Mouse (Mus musculus): ENCODE data around the gene Fxr2. TPM values are rescaled to one million over a fixed set of nuclear protein-coding genes. Genes with fewer than 3 reads are reported as not detected.
A peak's percentile ranks its signal among the peaks of the same experiment; 100 is the strongest.

Fxr2 gene
- polyA plus RNA-seq, 1 experiment from 2014 or later = 27.1 TPM

MicroRNAs within 50 kb of the gene (microRNA counts, 519-probe panel; counts per million panel counts)
- microRNA mmu-miR-1934 (not detected), microRNA mmu-miR-467f (3,497 counts per million, percentile 82 among the panel's probes with 10 or more counts)

Small RNAs within 50 kb of the gene (microRNA-seq; reads per million reads assigned to microRNA genes)
- gene Mir1934 (2.7 reads per million, percentile 6 among the genes with 10 or more reads in this experiment), gene Mir467f (not detected)

Other genes with a start within 250 kb of the Fxr2 start
- 143 and 144 TPM in 2 replicates for gene Naa38, start 237.5 kb upstream of the Fxr2 start, polyA plus RNA-seq (2015; fragmentation: Nextera tagmentation; extraction: Ambion mirVana)
- gene Cyb5d1, start 237.4 kb upstream of the Fxr2 start, polyA plus RNA-seq (2015; fragmentation: Nextera tagmentation; extraction: Ambion mirVana) = 30.2 and 36.6 TPM in 2 replicates
- gene Tmem88, start 234.8 kb upstream of the Fxr2 start, polyA plus RNA-seq (2015; fragmentation: Nextera tagmentation; extraction: Ambion mirVana) = 18.8 and 20.4 TPM in 2 replicates
- 30.8 and 32.0 TPM in 2 replicates for gene Kdm6b, start 219.3 kb upstream of the Fxr2 start, polyA plus RNA-seq (2015; fragmentation: Nextera tagmentation; extraction: Ambion mirVana)
- gene Dnah2, start 83.9 kb upstream of the Fxr2 start, polyA plus RNA-seq (2015; fragmentation: Nextera tagmentation; extraction: Ambion mirVana) = 2.0 and 3.0 TPM in 2 replicates
- 27.9 and 33.2 TPM in 2 replicates for gene Efnb3, start 72.8 kb upstream of the Fxr2 start, polyA plus RNA-seq (2015; fragmentation: Nextera tagmentation; extraction: Ambion mirVana)
- gene Wrap53, start 52.7 kb upstream of the Fxr2 start, polyA plus RNA-seq (2015; fragmentation: Nextera tagmentation; extraction: Ambion mirVana) = 23.6 and 24.8 TPM in 2 replicates
- 132 and 134 TPM in 2 replicates for gene Trp53, start 52.6 kb upstream of the Fxr2 start, polyA plus RNA-seq (2015; fragmentation: Nextera tagmentation; extraction: Ambion mirVana)
- gene Atp1b2, start 27.0 kb upstream of the Fxr2 start, polyA plus RNA-seq (2015; fragmentation: Nextera tagmentation; extraction: Ambion mirVana) = 8.2 and 10.5 TPM in 2 replicates
- not detected in 2 replicates for gene Shbg, start 15.1 kb upstream of the Fxr2 start, polyA plus RNA-seq (2015; fragmentation: Nextera tagmentation; extraction: Ambion mirVana)
- 15.7 and 16.2 TPM in 2 replicates for gene Sat2, start 11.0 kb upstream of the Fxr2 start, polyA plus RNA-seq (2015; fragmentation: Nextera tagmentation; extraction: Ambion mirVana)
- gene Sox15, start 22.3 kb downstream of the Fxr2 start, polyA plus RNA-seq (2015; fragmentation: Nextera tagmentation; extraction: Ambion mirVana) = 3.2 and 4.8 TPM in 2 replicates
- gene Mpdu1, start 29.7 kb downstream of the Fxr2 start, polyA plus RNA-seq (2015; fragmentation: Nextera tagmentation; extraction: Ambion mirVana) = 58.9 and 63.9 TPM in 2 replicates
- 18.2 and 24.1 TPM in 2 replicates for gene Cd68, start 33.2 kb downstream of the Fxr2 start, polyA plus RNA-seq (2015; fragmentation: Nextera tagmentation; extraction: Ambion mirVana)
- 443 and 469 TPM in 2 replicates for gene Eif4a1, start 39.4 kb downstream of the Fxr2 start, polyA plus RNA-seq (2015; fragmentation: Nextera tagmentation; extraction: Ambion mirVana)
- 87.5 and 87.9 TPM in 2 replicates for gene Senp3, start 49.1 kb downstream of the Fxr2 start, polyA plus RNA-seq (2015; fragmentation: Nextera tagmentation; extraction: Ambion mirVana)
- 0.73 and 0.87 TPM in 2 replicates for gene Tnfsf13, start 52.8 kb downstream of the Fxr2 start, polyA plus RNA-seq (2015; fragmentation: Nextera tagmentation; extraction: Ambion mirVana)
- 10.8 and 12.9 TPM in 2 replicates for gene Tnfsf12, start 62.9 kb downstream of the Fxr2 start, polyA plus RNA-seq (2015; fragmentation: Nextera tagmentation; extraction: Ambion mirVana)
- 4.8 and 5.7 TPM in 2 replicates for gene Tnfsfm13, start 63.1 kb downstream of the Fxr2 start, polyA plus RNA-seq (2015; fragmentation: Nextera tagmentation; extraction: Ambion mirVana)
- gene Polr2a, start 125.6 kb downstream of the Fxr2 start, polyA plus RNA-seq (2015; fragmentation: Nextera tagmentation; extraction: Ambion mirVana) = 20.0 and 20.9 TPM in 2 replicates
- gene Slc35g3, start 129.0 kb downstream of the Fxr2 start, polyA plus RNA-seq (2015; fragmentation: Nextera tagmentation; extraction: Ambion mirVana) = 0.09 and 0.15 TPM in 2 replicates
- 5.1 and 5.4 TPM in 2 replicates for gene Zbtb4, start 132.9 kb downstream of the Fxr2 start, polyA plus RNA-seq (2015; fragmentation: Nextera tagmentation; extraction: Ambion mirVana)
- 18.6 and 30.0 TPM in 2 replicates for gene Chrnb1, start 163.0 kb downstream of the Fxr2 start, polyA plus RNA-seq (2015; fragmentation: Nextera tagmentation; extraction: Ambion mirVana)
- gene Fgf11, start 168.9 kb downstream of the Fxr2 start, polyA plus RNA-seq (2015; fragmentation: Nextera tagmentation; extraction: Ambion mirVana) = 3.4 and 3.9 TPM in 2 replicates
- gene Tmem102, start 172.6 kb downstream of the Fxr2 start, polyA plus RNA-seq (2015; fragmentation: Nextera tagmentation; extraction: Ambion mirVana) = 8.1 and 8.9 TPM in 2 replicates
- gene Gm39566, start 182.3 kb downstream of the Fxr2 start, polyA plus RNA-seq (2015; fragmentation: Nextera tagmentation; extraction: Ambion mirVana) = not detected in 2 replicates
- gene Spem2, start 185.5 kb downstream of the Fxr2 start, polyA plus RNA-seq (2015; fragmentation: Nextera tagmentation; extraction: Ambion mirVana) = not detected in 2 replicates
- 0.28 TPM in 1 of 2 replicates, not detected in the other for gene Spem1, start 189.2 kb downstream of the Fxr2 start, polyA plus RNA-seq (2015; fragmentation: Nextera tagmentation; extraction: Ambion mirVana)
- gene Nlgn2, start 204.8 kb downstream of the Fxr2 start, polyA plus RNA-seq (2015; fragmentation: Nextera tagmentation; extraction: Ambion mirVana) = 7.6 and 8.7 TPM in 2 replicates
- gene Tmem256, start 205.5 kb downstream of the Fxr2 start, polyA plus RNA-seq (2015; fragmentation: Nextera tagmentation; extraction: Ambion mirVana) = 325 and 365 TPM in 2 replicates
- gene Plscr3, start 213.4 kb downstream of the Fxr2 start, polyA plus RNA-seq (2015; fragmentation: Nextera tagmentation; extraction: Ambion mirVana) = 132 and 134 TPM in 2 replicates
- gene Tnk1, start 225.7 kb downstream of the Fxr2 start, polyA plus RNA-seq (2015; fragmentation: Nextera tagmentation; extraction: Ambion mirVana) = 4.1 and 5.0 TPM in 2 replicates
- gene Tmem95, start 245.0 kb downstream of the Fxr2 start, polyA plus RNA-seq (2015; fragmentation: Nextera tagmentation; extraction: Ambion mirVana) = 0.31 and 0.73 TPM in 2 replicates
- 20.5 TPM in 2 replicates for gene Kctd11, start 248.4 kb downstream of the Fxr2 start, polyA plus RNA-seq (2015; fragmentation: Nextera tagmentation; extraction: Ambion mirVana)